Comparison of ENCODE assay signal across 10 mouse cellular contexts in genomic region chr2:168633301-168633816, GRCm38 (mm10). TPM values are rescaled to one million over a fixed set of nuclear protein-coding genes. Genes with fewer than 3 reads are reported as not detected.
DNase-seq lines count a peak whose midpoint lies in the region; ATAC-seq and TF ChIP-seq lines count a peak whose summit lies in the region.
"Had no signal": no experiment of that assay in that cellular context is flagged by ENCODE, and none has a peak within 500 bp of the region (broad histone marks: within the 10 kb centered on the region; RNA-seq: fewer than 3 reads in every experiment).

No protein-coding gene starts in this region.

- H3K4me1 ChIP-seq in lung, postnatal 0 days (ENCODE audit: insufficient read depth, low read depth, low read length): no peaks in the 10 kb centered on the region
- H3K4me1 ChIP-seq in heart, embryonic 16.5 days (ENCODE audit: control insufficient read depth, insufficient read depth, low read length): peaks cover 21% of the 10 kb centered on the region
- H3K4me1 ChIP-seq in liver, postnatal 0 days (ENCODE audit: insufficient read depth): peaks cover 10% of the 10 kb centered on the region

- WGBS in lung, postnatal 0 days: 18% methylated on average over 14 of the region's 14 CpGs
- 13% methylated on average over 14 of the region's 14 CpGs for WGBS in heart, embryonic 16.5 days
- 25% methylated on average over 14 of the region's 14 CpGs for WGBS in liver, postnatal 0 days (ENCODE audit: insufficient replicate concordance)

- H3K9me3 ChIP-seq in lung, postnatal 0 days (ENCODE audit: low read length): no peaks in the 10 kb centered on the region
- H3K9me3 ChIP-seq in heart, embryonic 16.5 days (replicated peaks; ENCODE audit: control insufficient read depth, low read length): no peaks in the 10 kb centered on the region
- no peaks in the 10 kb centered on the region for H3K9me3 ChIP-seq in liver, postnatal 0 days (ENCODE audit: low read length)
- H3K9me3 ChIP-seq: limb, embryonic 15.5 days had no signal

- TF ChIP-seq CTCF in lung, postnatal 0 days (IDR thresholded peaks at IDR 0.05): no peak
- TF ChIP-seq CTCF in liver, postnatal 0 days (IDR thresholded peaks at IDR 0.05; ENCODE audit: low read depth): no peak

- peak; percentile 75 for DNase-seq in embryo, embryonic 10 days (ENCODE audit: low spot score)
- no peak for DNase-seq in embryo, embryonic 9.5 days (ENCODE audit: extremely low spot score)
- DNase-seq in lung, postnatal 0 days (ENCODE audit: low spot score): peak; percentile 65
- DNase-seq in lung, postnatal 36 days: no peak
- peak; percentile 24 for DNase-seq in liver, postnatal 0 days
- DNase-seq in layer of hippocampus, adult 11-12 months (ENCODE audit: low spot score): no peak
- DNase-seq: B cell, adult 2 months had no signal

- 0 out of 2 replicates have a peak, but pooled peaks cover 4% of the 10 kb centered on the region for H3K36me3 ChIP-seq in lung, postnatal 0 days (ENCODE audit: insufficient read depth, low read length)
- H3K36me3 ChIP-seq in heart, embryonic 16.5 days (ENCODE audit: control insufficient read depth, insufficient read depth): no peaks in the 10 kb centered on the region
- H3K36me3 ChIP-seq in liver, postnatal 0 days (replicated peaks; ENCODE audit: insufficient read depth, low read length): no peaks in the 10 kb centered on the region; the same call in none of the 2 replicates

- TF ChIP-seq EP300 in lung, postnatal 0 days (IDR thresholded peaks at IDR 0.05): peak; percentile 69; the same call in 1 of the 2 replicates
- no peak for TF ChIP-seq EP300 in liver, postnatal 0 days (IDR thresholded peaks at IDR 0.05; ENCODE audit: low read depth)

- no peak overlapping the region for H3K4me3 ChIP-seq in lung, postnatal 0 days (ENCODE audit: low read depth, low read length)
- H3K4me3 ChIP-seq in heart, embryonic 16.5 days (ENCODE audit: low read length): peak overlapping the region; percentile 9; the same call in 1 of the 2 replicates
- no peak overlapping the region for H3K4me3 ChIP-seq in liver, postnatal 0 days (ENCODE audit: low read depth, low read length)
- H3K4me3 ChIP-seq: limb, embryonic 15.5 days had no signal

- H3K4me2 ChIP-seq in lung, postnatal 0 days (replicated peaks; ENCODE audit: low read depth, low read length): no peak overlapping the region
- H3K4me2 ChIP-seq in heart, embryonic 16.5 days (ENCODE audit: low read depth, low read length): peak overlapping the region; percentile 40
- H3K4me2 ChIP-seq in liver, postnatal 0 days (ENCODE audit: low read depth, low read length): peak overlapping the region; percentile 11; the same call in 1 of the 2 replicates
- H3K4me2 ChIP-seq: limb, embryonic 15.5 days had no signal

- H3K27me3 ChIP-seq in lung, postnatal 0 days (replicated peaks; ENCODE audit: insufficient read depth, low read length): 0 out of 2 replicates have a peak, but pooled peaks cover 3% of the 10 kb centered on the region
- H3K27me3 ChIP-seq in heart, embryonic 16.5 days (ENCODE audit: control insufficient read depth, insufficient read depth, low read length): peaks cover 42% of the 10 kb centered on the region
- H3K27me3 ChIP-seq in liver, postnatal 0 days (ENCODE audit: insufficient read depth, low read length): peaks cover 2% of the 10 kb centered on the region; the same call in 1 of the 2 replicates

- no peak overlapping the region for H3K27ac ChIP-seq in lung, postnatal 0 days (ENCODE audit: low read length)
- H3K27ac ChIP-seq in heart, embryonic 16.5 days (ENCODE audit: low read length): 0 out of 2 replicates have a peak overlapping the region, but pooled peaks have one; percentile 26
- H3K27ac ChIP-seq in liver, postnatal 0 days (ENCODE audit: low read depth): no peak overlapping the region
- H3K27ac ChIP-seq: limb, embryonic 15.5 days had no signal

- ATAC-seq in lung, postnatal 0 days: peak; percentile 75
- peak; percentile 74 for ATAC-seq in heart, embryonic 16.5 days (replicated peaks; ENCODE audit: extremely low read depth, insufficient read depth, low FRiP score)
- peak; percentile 70 for ATAC-seq in liver, postnatal 0 days
- ATAC-seq in CD4-positive, CD25-positive, alpha-beta regulatory T cell, adult 4 months: no peak

- H3K9ac ChIP-seq in lung, postnatal 0 days (replicated peaks; ENCODE audit: low read depth): no peak overlapping the region
- no peak overlapping the region for H3K9ac ChIP-seq in heart, embryonic 16.5 days (ENCODE audit: low read length)
- H3K9ac ChIP-seq in liver, postnatal 0 days (replicated peaks): no peak overlapping the region; the same call in 1 of the 2 replicates
- H3K9ac ChIP-seq: limb, embryonic 15.5 days had no signal

RNA-seq across cellular contexts. Expression of gene Nfatc2, which starts 31.9 kb away (rescaled TPM):
- 0.72 and 0.96 TPM in 2 replicates for polyA plus RNA-seq in lung, postnatal 0 days (2015; fragmentation: Nextera tagmentation; extraction: Ambion mirVana)
- polyA plus RNA-seq in heart, embryonic 16.5 days (2015; fragmentation: Nextera tagmentation; extraction: Ambion mirVana): 10.0 and 10.9 TPM in 2 replicates
- polyA plus RNA-seq in liver, postnatal 0 days (2015; fragmentation: Nextera tagmentation; extraction: Ambion mirVana): 0.11 and 0.18 TPM in 2 replicates
- polyA plus RNA-seq in CD4-positive, CD25-positive, alpha-beta regulatory T cell, adult 4 months (2017; shearing (Covaris generic)): 10 to 100 TPM; 20.9 to 22.6 TPM

Comparison
In these comparisons a context has a peak if more than half of its experiments do, and no peak if none do; other contexts are left out.
1. DNase-seq: peak in embryo, embryonic 10 days (single experiment), lung, postnatal 0 days (single experiment) and liver, postnatal 0 days (single experiment); none in embryo, embryonic 9.5 days (single experiment), lung, postnatal 36 days (single experiment) and layer of hippocampus, adult 11-12 months (single experiment).